Mouse (Mus musculus): Measurements from ENCODE around the gene Ccr3. TPM values are rescaled to one million over a fixed set of nuclear protein-coding genes. Genes with fewer than 3 reads are reported as not detected.

Gene Ccr3
- polyA plus RNA-seq, 1 experiment = not detected

- Histone ChIP-seq H3K79me2 (ENCODE audit: control insufficient read depth, insufficient read depth) (no peaks in the 10 kb centered on the region), H3K4me2 (ENCODE audit: low read depth) (no peak overlapping the region), H3K36me3 (ENCODE audit: control insufficient read depth, insufficient read depth) (no peaks in the 10 kb centered on the region), H3ac (ENCODE audit: control insufficient read depth, insufficient read length) (no peak overlapping the region), H3K27me3 (ENCODE audit: control insufficient read depth, insufficient read depth, insufficient read length) (no peaks in the 10 kb centered on the region), H3K4me3 (no peak overlapping the region)
- TF ChIP-seq SRF (IDR thresholded peaks at IDR 0.05; ENCODE audit: control insufficient read depth, insufficient read length, low read depth) (no peak), E2F4 (IDR thresholded peaks at IDR 0.05; ENCODE audit: insufficient read depth) (no peak), USF1 (IDR thresholded peaks at IDR 0.05; ENCODE audit: low read depth) (no peak)
These were observed 8.5 kb upstream of the Ccr3 start for GRCm38 (mm10) chr9:124013270-124013669.

DNA sequence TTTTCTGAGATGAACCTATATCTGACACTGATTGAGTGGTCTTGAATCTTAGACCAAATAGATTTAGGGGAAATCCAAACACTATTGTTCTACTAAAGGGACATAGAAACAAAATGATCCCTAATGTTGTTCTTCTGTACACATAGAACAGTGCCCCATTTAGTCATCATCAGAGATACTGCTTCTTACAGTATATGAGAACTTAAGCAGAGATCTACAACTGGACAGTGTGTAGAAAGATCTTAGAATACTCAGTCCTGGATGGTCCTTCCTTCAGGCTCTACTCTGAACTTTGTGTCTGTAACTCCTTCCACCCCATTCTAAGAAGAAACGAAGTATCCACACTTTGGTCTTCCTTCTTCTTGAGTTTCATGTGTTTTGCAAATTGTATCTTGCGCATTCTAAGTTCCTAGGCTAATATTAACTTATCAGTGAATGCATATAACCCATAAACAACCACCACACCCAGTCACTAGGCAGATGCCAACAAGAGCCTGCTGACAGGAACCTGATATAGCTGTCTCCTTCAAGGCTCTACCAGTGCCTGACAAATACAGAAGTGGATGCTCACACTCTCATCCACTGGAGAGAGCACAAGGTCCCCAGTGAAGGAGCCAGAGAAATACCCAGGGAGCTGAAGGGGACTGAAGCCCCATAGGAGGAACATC, 6.7 kb upstream of the Ccr3 start:
- H3ac ChIP-seq (ENCODE audit: control insufficient read depth, insufficient read length) = no peak overlapping the region
- no peak for TF ChIP-seq MYOG (IDR thresholded peaks at IDR 0.05; ENCODE audit: control insufficient read depth in 1 of 3, insufficient read depth in 1 of 3, insufficient read length in 2 of 3, low read depth in 2 of 3)
- no peak for TF ChIP-seq USF1 (IDR thresholded peaks at IDR 0.05; ENCODE audit: low read depth)
- no peak for TF ChIP-seq REST (IDR thresholded peaks at IDR 0.05; ENCODE audit: insufficient read depth, insufficient read length)
- TF ChIP-seq TCF3 (IDR thresholded peaks at IDR 0.05; ENCODE audit: insufficient read length, low read depth) = no peak
- no peak for TF ChIP-seq POLR2A (IDR thresholded peaks at IDR 0.05; ENCODE audit: insufficient read length, low read depth)
- TF ChIP-seq TCF12 (IDR thresholded peaks at IDR 0.05; ENCODE audit: insufficient read depth, poor library complexity, severe bottlenecking) = no peak
- TF ChIP-seq MAX (IDR thresholded peaks at IDR 0.05; ENCODE audit: low read depth) = no peak
- H3K79me2 ChIP-seq (ENCODE audit: control insufficient read depth, insufficient read depth) = no peaks in the 10 kb centered on the region
- no peak overlapping the region for H3K4me3 ChIP-seq
- no peak overlapping the region for H3K4me2 ChIP-seq (ENCODE audit: low read depth)
- no peaks in the 10 kb centered on the region for H3K27me3 ChIP-seq (ENCODE audit: control insufficient read depth, insufficient read depth, insufficient read length)
- no peaks in the 10 kb centered on the region for H3K36me3 ChIP-seq (ENCODE audit: control insufficient read depth, insufficient read depth)

DNA sequence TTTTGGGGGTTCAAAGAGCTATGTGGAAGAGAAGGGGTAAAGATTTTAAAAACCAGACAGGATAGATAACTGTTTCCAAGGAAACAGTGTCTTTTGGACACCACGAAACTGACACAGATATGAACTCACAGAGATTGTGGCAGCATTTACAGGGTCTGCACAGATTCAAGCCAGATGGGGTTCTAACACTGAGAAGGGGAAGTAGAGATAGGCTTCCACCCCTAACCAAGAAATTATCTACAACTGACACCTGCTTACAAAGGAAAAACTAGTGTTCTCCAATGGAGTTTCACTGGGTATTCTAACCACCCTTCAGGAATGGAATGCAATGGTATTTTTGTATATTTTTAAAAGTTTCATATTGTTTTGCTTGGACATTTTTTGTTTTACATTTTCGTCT, 5.7 kb upstream of the Ccr3 start:
- Histone ChIP-seq H3K36me3 (ENCODE audit: control insufficient read depth, insufficient read depth) (no peaks in the 10 kb centered on the region), H3ac (ENCODE audit: control insufficient read depth, insufficient read length) (no peak overlapping the region), H3K4me3 (no peak overlapping the region), H3K79me2 (ENCODE audit: control insufficient read depth, insufficient read depth) (no peaks in the 10 kb centered on the region), H3K4me2 (ENCODE audit: low read depth) (no peak overlapping the region), H3K27me3 (ENCODE audit: control insufficient read depth, insufficient read depth, insufficient read length) (no peaks in the 10 kb centered on the region)
- TF ChIP-seq TCF12 (IDR thresholded peaks at IDR 0.05; ENCODE audit: insufficient read depth, poor library complexity, severe bottlenecking) (no peak), POLR2AphosphoS2 (IDR thresholded peaks at IDR 0.05; ENCODE audit: insufficient read length, low read depth) (no peak), TCF3 (IDR thresholded peaks at IDR 0.05; ENCODE audit: insufficient read length, low read depth) (no peak), E2F4 (IDR thresholded peaks at IDR 0.05; ENCODE audit: insufficient read depth) (no peak), USF1 (IDR thresholded peaks at IDR 0.05; ENCODE audit: low read depth) (no peak), MYOG (IDR thresholded peaks at IDR 0.05; ENCODE audit: control insufficient read depth in 1 of 3, insufficient read depth in 1 of 3, insufficient read length in 2 of 3, low read depth in 2 of 3) (no peak)

GRCm38 (mm10) chr9:124019887-124020286, 1.9 kb upstream of the Ccr3 start:
- no peak overlapping the region for H3ac ChIP-seq (ENCODE audit: control insufficient read depth, insufficient read length)
- H3K4me2 ChIP-seq (ENCODE audit: low read depth) = no peak overlapping the region
- no peaks in the 10 kb centered on the region for H3K27me3 ChIP-seq (ENCODE audit: control insufficient read depth, insufficient read depth, insufficient read length)
- H3K79me2 ChIP-seq (ENCODE audit: control insufficient read depth, insufficient read depth) = no peaks in the 10 kb centered on the region
- H3K36me3 ChIP-seq (ENCODE audit: control insufficient read depth, insufficient read depth) = no peaks in the 10 kb centered on the region
- H3K4me3 ChIP-seq = no peak overlapping the region
- TF ChIP-seq USF1 (IDR thresholded peaks at IDR 0.05; ENCODE audit: low read depth) = no peak
- no peak for TF ChIP-seq REST (IDR thresholded peaks at IDR 0.05; ENCODE audit: insufficient read depth, insufficient read length)
- TF ChIP-seq POLR2A (IDR thresholded peaks at IDR 0.05; ENCODE audit: insufficient read length, low read depth) = no peak
- TF ChIP-seq MYOD1 (IDR thresholded peaks at IDR 0.05; ENCODE audit: control insufficient read depth in 1 of 3, insufficient read length in 2 of 3, low read depth in 2 of 3) = no peak
- TF ChIP-seq TCF12 (IDR thresholded peaks at IDR 0.05; ENCODE audit: insufficient read depth, poor library complexity, severe bottlenecking) = no peak
- TF ChIP-seq POLR2AphosphoS2 (IDR thresholded peaks at IDR 0.05; ENCODE audit: insufficient read length, low read depth) = no peak
- TF ChIP-seq MAX (IDR thresholded peaks at IDR 0.05; ENCODE audit: low read depth) = no peak
- TF ChIP-seq E2F4 (IDR thresholded peaks at IDR 0.05; ENCODE audit: insufficient read depth) = no peak
- TF ChIP-seq CEBPB (IDR thresholded peaks at IDR 0.05; ENCODE audit: insufficient read depth, poor library complexity, severe bottlenecking) = no peak
- TF ChIP-seq MYOG (IDR thresholded peaks at IDR 0.05; ENCODE audit: control insufficient read depth in 1 of 3, insufficient read depth in 1 of 3, insufficient read length in 2 of 3, low read depth in 2 of 3) = no peak
- TF ChIP-seq SRF (IDR thresholded peaks at IDR 0.05; ENCODE audit: control insufficient read depth, insufficient read length, low read depth) = no peak
- TF ChIP-seq TCF3 (IDR thresholded peaks at IDR 0.05; ENCODE audit: insufficient read length, low read depth) = no peak

- no peak overlapping the region for H3ac ChIP-seq (ENCODE audit: control insufficient read depth, insufficient read length)
- TF ChIP-seq POLR2A (IDR thresholded peaks at IDR 0.05; ENCODE audit: insufficient read length, low read depth) (no peak), TCF3 (IDR thresholded peaks at IDR 0.05; ENCODE audit: insufficient read length, low read depth) (no peak), USF1 (IDR thresholded peaks at IDR 0.05; ENCODE audit: low read depth) (no peak), REST (IDR thresholded peaks at IDR 0.05; ENCODE audit: insufficient read depth, insufficient read length) (no peak), MYOG (IDR thresholded peaks at IDR 0.05; ENCODE audit: control insufficient read depth in 1 of 3, insufficient read depth in 1 of 3, insufficient read length in 2 of 3, low read depth in 2 of 3) (no peak), MAX (IDR thresholded peaks at IDR 0.05; ENCODE audit: low read depth) (no peak), SRF (IDR thresholded peaks at IDR 0.05; ENCODE audit: control insufficient read depth, insufficient read length, low read depth) (no peak), CEBPB (IDR thresholded peaks at IDR 0.05; ENCODE audit: insufficient read depth, poor library complexity, severe bottlenecking) (no peak), MYOD1 (IDR thresholded peaks at IDR 0.05; ENCODE audit: control insufficient read depth in 1 of 3, insufficient read length in 2 of 3, low read depth in 2 of 3) (no peak), POLR2AphosphoS2 (IDR thresholded peaks at IDR 0.05; ENCODE audit: insufficient read length, low read depth) (no peak), E2F4 (IDR thresholded peaks at IDR 0.05; ENCODE audit: insufficient read depth) (no peak), TCF12 (IDR thresholded peaks at IDR 0.05; ENCODE audit: insufficient read depth, poor library complexity, severe bottlenecking) (no peak)
- H3K27me3 ChIP-seq (ENCODE audit: control insufficient read depth, insufficient read depth, insufficient read length) = no peaks in the 10 kb centered on the region
- no peak overlapping the region for H3K4me3 ChIP-seq
- H3K79me2 ChIP-seq (ENCODE audit: control insufficient read depth, insufficient read depth) = no peaks in the 10 kb centered on the region
- H3K36me3 ChIP-seq (ENCODE audit: control insufficient read depth, insufficient read depth) = no peaks in the 10 kb centered on the region
- no peak overlapping the region for H3K4me2 ChIP-seq (ENCODE audit: low read depth)
These were observed 11.6 kb downstream of the Ccr3 start for GRCm38 (mm10) chr9:124033345-124033744.

Measured in myocyte (in vitro differentiated cells).